Mouse (Mus musculus) gastrocnemius, adult 2 months (tissue): ENCODE data around the gene Rhbdl1. TPM values are rescaled to one million over a fixed set of nuclear protein-coding genes. Genes with fewer than 3 reads are reported as not detected.
A peak's percentile ranks its signal among the peaks of the same experiment; 100 is the strongest.
"Not testable (repeated sequence)": the region's sequence is repeated elsewhere in the genome, so short reads cannot be mapped to it uniquely, and the experiment has no call there.

Experiments
- DNase-seq: peaks from one replicate; pipeline ENCODE4 v3.0.0; 2022
- H3K27ac ChIP-seq: fragments of 200-600 bp; 2 replicates; pipeline ENCODE4 v1.8.1; 2022; ENCODE audit warnings: mild to moderate bottlenecking
- H3K4me3 ChIP-seq: fragments of 200-600 bp; 2 replicates; pipeline ENCODE4 v1.8.1; 2022; ENCODE audit warnings: mild to moderate bottlenecking, moderate library complexity
- CTCF ChIP-seq: fragments of 200-600 bp; IDR thresholded peaks from 2 replicates; pipeline ENCODE4 v1.8.1; 2022; ENCODE audit warnings: antibody characterized with exemption, mild to moderate bottlenecking, moderate library complexity
- intact Hi-C: fragments of 180-260 bp; cut with DNase I; formaldehyde crosslinking; loops from one replicate; pipeline ENCODE4 v1.15.1; 2025
- total RNA-seq, 2 experiments: library from RNA; stranded (reverse); gene quantifications; 2 replicates each; pipeline ENCODE4 v1.2.3; 2021

Gene Rhbdl1
- total RNA-seq, 2 experiments from 2014 or later: 17.2 to 20.2 TPM

GRCm38 (mm10) chr17:25808028-25808427, 29.1 kb downstream of the Rhbdl1 start:
- peak overlapping the region; percentile 82; the same call in 1 of the 2 replicates for H3K4me3 ChIP-seq
- intact Hi-C loops: no loop called here

GRCm38 (mm10) chr17:25807452-25807851, 29.6 kb downstream of the Rhbdl1 start:
- DNase-seq, intact Hi-C loops, H3K27ac ChIP-seq, H3K4me3 ChIP-seq: not testable (repeated sequence)

More at GRCm38 (mm10) chr17:25808028-25808427, 29.1 kb downstream of the Rhbdl1 start:
- TF ChIP-seq CTCF: no peak
- DNase-seq: no peak
- no peak overlapping the region for H3K27ac ChIP-seq

- intact Hi-C loops: no loop called here
- TF ChIP-seq CTCF: no peak
- no peak overlapping the region for H3K27ac ChIP-seq
- no peak overlapping the region for H3K4me3 ChIP-seq
- no peak for DNase-seq
These were observed 30.6 kb downstream of the Rhbdl1 start for GRCm38 (mm10) chr17:25806507-25806906.

- intact Hi-C loops: no loop called here
These were observed 34.1 kb downstream of the Rhbdl1 start for GRCm38 (mm10) chr17:25802825-25803517.

GRCm38 (mm10) chr17:25801029-25801428, 36.1 kb downstream of the Rhbdl1 start:
- no peak overlapping the region for H3K27ac ChIP-seq
- H3K4me3 ChIP-seq: no peak overlapping the region
- peak; percentile 68 for DNase-seq
- intact Hi-C loops: loop anchor here (1.0 to 2.0 kb wide), 2 partner anchors 28 to 68 kb away; partner anchors contain the start of gene Narfl
- TF ChIP-seq CTCF: peak; percentile 97

More at GRCm38 (mm10) chr17:25802825-25803517, 34.1 kb downstream of the Rhbdl1 start:
- peak; percentile 65 for DNase-seq
- Histone ChIP-seq H3K4me3 (no peak overlapping the region), H3K27ac (no peak overlapping the region)
- TF ChIP-seq CTCF: no peak

- TF ChIP-seq CTCF: no peak
- peak within 1 kb of the TSS; percentile 87 for H3K27ac ChIP-seq
- peak within 1 kb of the TSS; percentile 83 for H3K4me3 ChIP-seq
- DNase-seq: peak; percentile 93
- intact Hi-C loops: loop anchor here (10.0 kb wide), 1 partner anchor 222 kb away; the partner anchor contains the start of genes Lmf1 and Sox8
These were observed 40.1 kb downstream of the Rhbdl1 start, which contains the start of gene Metrn for GRCm38 (mm10) chr17:25796951-25797369. Gene Metrn (minus strand): TSS chr17:25797136.

GRCm38 (mm10) chr17:25796211-25796771, 40.8 kb downstream of the Rhbdl1 start:
- peak; percentile 85 for DNase-seq
- intact Hi-C loops: loop anchor here (10.0 kb wide), 1 partner anchor 221 kb away; the partner anchor contains the start of genes Lmf1 and Sox8
- Histone ChIP-seq H3K4me3 (peak overlapping the region; percentile 83), H3K27ac (peak overlapping the region; percentile 87)
- peak; percentile 3; the same call in 1 of the 2 replicates for TF ChIP-seq CTCF

- peak within 1 kb of the TSS; percentile 83 for H3K4me3 ChIP-seq
- no peak for TF ChIP-seq CTCF
- H3K27ac ChIP-seq: peak within 1 kb of the TSS; percentile 87
- intact Hi-C loops: loop anchor here (10.0 kb wide), 1 partner anchor 221 kb away; the partner anchor contains the start of genes Lmf1 and Sox8
- DNase-seq: no peak
These were observed 41.4 kb downstream of the Rhbdl1 start, which contains the start of gene AC134908.4 for GRCm38 (mm10) chr17:25795609-25796092. Gene AC134908.4 (minus strand): TSS chr17:25795659.

GRCm38 (mm10) chr17:25794998-25795397, 42.1 kb downstream of the Rhbdl1 start:
- no peak overlapping the region for H3K27ac ChIP-seq
- DNase-seq: no peak
- intact Hi-C loops: loop anchor here (10.0 kb wide), 1 partner anchor 220 kb away; the partner anchor contains the start of genes Lmf1 and Sox8
- TF ChIP-seq CTCF: no peak
- 0 out of 2 replicates have a peak overlapping the region, but pooled peaks have one; percentile 12 for H3K4me3 ChIP-seq

- H3K27ac ChIP-seq: peak overlapping the region; percentile 91; the same call in 1 of the 2 replicates
These were observed 42.9 kb downstream of the Rhbdl1 start for GRCm38 (mm10) chr17:25794197-25794596.

GRCm38 (mm10) chr17:25792615-25793014, 44.5 kb downstream of the Rhbdl1 start, which contains the start of gene Fam173a:
Gene Fam173a (minus strand): TSS chr17:25792901.
- DNase-seq: peak; percentile 80
- TF ChIP-seq CTCF: no peak
- peak within 1 kb of the TSS; percentile 91 for H3K27ac ChIP-seq
- intact Hi-C loops: loop anchor here (10.0 kb wide), 1 partner anchor 218 kb away; the partner anchor contains the start of genes Lmf1 and Sox8
- H3K4me3 ChIP-seq: peak within 1 kb of the TSS; percentile 89

More at GRCm38 (mm10) chr17:25794197-25794596, 42.9 kb downstream of the Rhbdl1 start:
- DNase-seq: no peak
- intact Hi-C loops: loop anchor here (10.0 kb wide), 1 partner anchor 219 kb away; the partner anchor contains the start of genes Lmf1 and Sox8
- no peak overlapping the region for H3K4me3 ChIP-seq
- TF ChIP-seq CTCF: no peak

GRCm38 (mm10) chr17:25791843-25792527, 45.1 kb downstream of the Rhbdl1 start:
- H3K4me3 ChIP-seq: peak overlapping the region; percentile 89
- DNase-seq: peak; percentile 89
- intact Hi-C loops: loop anchor here (10.0 kb wide), 1 partner anchor 217 kb away; the partner anchor contains the start of genes Lmf1 and Sox8
- no peak for TF ChIP-seq CTCF
- H3K27ac ChIP-seq: peak overlapping the region; percentile 91
